Mouse (Mus musculus) ES-E14 (cell line): ENCODE data around the gene Ltbp2.

Experiments
- CHD2 ChIP-seq: IDR thresholded peaks from 2 replicates; pipeline ENCODE4 v1.6.1; 2014; ENCODE audit warnings: mild to moderate bottlenecking, low read depth, low read length, inconsistent platforms
- HCFC1 ChIP-seq: IDR thresholded peaks from 2 replicates; pipeline ENCODE4 v1.6.1; 2012; ENCODE audit warnings: low read length, inconsistent platforms, borderline replicate concordance; ENCODE audit not compliant: insufficient read depth
- MAFK ChIP-seq: IDR thresholded peaks from 2 replicates; pipeline ENCODE4 v1.6.1; 2014; ENCODE audit warnings: mild to moderate bottlenecking, low read depth, low read length, inconsistent platforms; ENCODE audit not compliant: insufficient read depth
- ZC3H11A ChIP-seq: IDR thresholded peaks from 2 replicates; pipeline ENCODE4 v1.6.1; 2012; ENCODE audit warnings: low read depth, mild to moderate bottlenecking, inconsistent platforms, low read length, borderline replicate concordance
- ZNF384 ChIP-seq: IDR thresholded peaks from 2 replicates; pipeline ENCODE4 v1.6.1; 2012; ENCODE audit warnings: low read depth, low read length, inconsistent platforms

DNA sequence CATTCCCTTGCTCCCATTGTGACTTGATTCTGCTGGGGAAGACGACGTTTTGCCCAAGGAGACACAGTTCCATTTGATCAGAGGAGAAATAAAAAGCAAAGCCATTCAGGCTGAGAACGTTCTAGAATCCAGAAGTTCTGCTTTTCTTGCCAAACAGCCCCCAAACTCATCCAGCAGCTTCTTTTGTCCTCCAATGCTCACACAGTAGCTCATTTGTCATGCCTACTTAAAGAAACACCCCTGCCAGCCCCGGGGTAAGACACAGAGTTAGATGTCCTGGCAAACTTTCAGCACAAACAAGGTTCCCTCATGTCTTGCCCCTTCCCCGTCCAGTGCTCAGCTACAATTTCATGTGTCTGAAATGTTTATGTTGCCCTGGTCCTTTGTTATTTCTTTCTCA lies 52.1 kb downstream of the Ltbp2 start:
- TF ChIP-seq HCFC1 (no peak), ZNF384 (no peak), ZC3H11A (no peak), CHD2 (no peak), MAFK (no peak)
